Mouse (Mus musculus) small intestine, adult 2 months (tissue): ENCODE results near the gene Samd4b.

Experiments
- CTCF ChIP-seq: fragments of 200-500 bp; IDR thresholded peaks from 2 replicates; pipeline ENCODE4 v1.5.1; 2012; ENCODE audit warnings: low read depth, mild to moderate bottlenecking, control low read depth, inconsistent platforms, low read length, moderate library complexity, mixed read lengths; ENCODE audit not compliant: insufficient replicate concordance, insufficient read length; ENCODE audit errors: extremely low read depth
- POLR2A ChIP-seq: fragments of 200-500 bp; IDR thresholded peaks from 2 replicates; pipeline ENCODE4 v1.6.1; 2012; ENCODE audit warnings: low read depth, mild to moderate bottlenecking, control low read depth, inconsistent platforms, low read length, moderate library complexity

- no peak for TF ChIP-seq POLR2A
- TF ChIP-seq CTCF: no peak
These were observed 32.5 kb downstream of the Samd4b start for GRCm38 (mm10) chr7:28565407-28565806.
